Mouse (Mus musculus): ENCODE data around the gene Ubxn6.

Gene Ubxn6

GRCm38 (mm10) chr17:56054938-56055337 is 19.9 kb downstream of the Ubxn6 start:
- DNase-seq: no peak

- no peak for DNase-seq
Measured at GRCm38 (mm10) chr17:56051369-56051768, 23.5 kb downstream of the Ubxn6 start.

GRCm38 (mm10) chr17:56040857-56041163 is 34.0 kb downstream of the Ubxn6 start:
- no peak for DNase-seq

- peak; percentile 96 for DNase-seq
Measured at GRCm38 (mm10) chr17:56040030-56040856, 34.6 kb downstream of the Ubxn6 start, which contains the start of gene Chaf1a. TSS of gene Chaf1a (plus strand) at chr17:56040439.

GRCm38 (mm10) chr17:56039345-56039744 is 35.5 kb downstream of the Ubxn6 start:
- DNase-seq: no peak

GRCm38 (mm10) chr17:56038583-56039261 is 36.1 kb downstream of the Ubxn6 start:
- no peak for DNase-seq

GRCm38 (mm10) chr17:56036901-56037287 is 37.9 kb downstream of the Ubxn6 start:
- no peak for DNase-seq

- DNase-seq: peak; percentile 100
Measured at GRCm38 (mm10) chr17:56036176-56036900, 38.5 kb downstream of the Ubxn6 start, which contains the start of gene Sh3gl1. TSS of gene Sh3gl1 (minus strand) at chr17:56036635.

GRCm38 (mm10) chr17:56035216-56035615 is 39.6 kb downstream of the Ubxn6 start:
- DNase-seq: no peak

GRCm38 (mm10) chr17:56034726-56035100 is 40.1 kb downstream of the Ubxn6 start:
- no peak for DNase-seq

GRCm38 (mm10) chr17:56034040-56034725 is 40.6 kb downstream of the Ubxn6 start:
- no peak for DNase-seq

- DNase-seq: no peak
Measured at GRCm38 (mm10) chr17:56032831-56033230, 42.0 kb downstream of the Ubxn6 start.

- no peak for DNase-seq
Measured at GRCm38 (mm10) chr17:56032127-56032733, 42.6 kb downstream of the Ubxn6 start.

GRCm38 (mm10) chr17:56031431-56031830 is 43.4 kb downstream of the Ubxn6 start:
- DNase-seq: no peak

GRCm38 (mm10) chr17:56030919-56031318 is 43.9 kb downstream of the Ubxn6 start:
- no peak for DNase-seq

GRCm38 (mm10) chr17:56030238-56030870 is 44.5 kb downstream of the Ubxn6 start:
- DNase-seq: no peak

GRCm38 (mm10) chr17:56027801-56028441 is 46.9 kb downstream of the Ubxn6 start:
- no peak for DNase-seq

- no peak for DNase-seq
Measured at GRCm38 (mm10) chr17:56026881-56027280, 47.9 kb downstream of the Ubxn6 start.

GRCm38 (mm10) chr17:56026303-56026702 is 48.5 kb downstream of the Ubxn6 start:
- DNase-seq: no peak

GRCm38 (mm10) chr17:56024931-56025330 is 49.9 kb downstream of the Ubxn6 start:
- no peak for DNase-seq

GRCm38 (mm10) chr17:56024476-56024875 is 50.4 kb downstream of the Ubxn6 start:
- no peak for DNase-seq

GRCm38 (mm10) chr17:56023386-56023785 is 51.4 kb downstream of the Ubxn6 start:
- DNase-seq: no peak

Measured in right cerebral cortex, postnatal 25 days (tissue).